In genomic region chr2:27540515-27540836, GRCm38 (mm10) we compare ENCODE assay signal across 8 mouse cellular contexts. TPM values are rescaled to one million over a fixed set of nuclear protein-coding genes. Genes with fewer than 3 reads are reported as not detected.
DNase-seq lines count a peak whose midpoint lies in the region; ATAC-seq and TF ChIP-seq lines count a peak whose summit lies in the region.

No protein-coding gene starts in this region.

- peaks cover 13% of the 10 kb centered on the region for H3K36me3 ChIP-seq in heart, embryonic 10.5 days
- H3K36me3 ChIP-seq in E14TG2a.4 (ENCODE audit: insufficient read depth, low read length): peaks cover 52% of the 10 kb centered on the region
- H3K36me3 ChIP-seq in forebrain, postnatal 0 days (ENCODE audit: insufficient read depth): peaks cover 8% of the 10 kb centered on the region
- H3K36me3 ChIP-seq in macrophage (ENCODE audit: inconsistent target): peaks cover 10% of the 10 kb centered on the region

- ATAC-seq in forebrain, postnatal 0 days: peak; percentile 2

- DNase-seq in heart, embryonic 10.5 days (ENCODE audit: low spot score): no peak
- DNase-seq in heart, adult 18-20 months: no peak
- DNase-seq in forebrain, postnatal 0 days: no peak
- DNase-seq in cerebellum, postnatal 36 days: no peak
- no peak for DNase-seq in left cerebral cortex, postnatal 4 days
- no peak for DNase-seq in kidney, adult 9 months

- peaks cover 12% of the 10 kb centered on the region; the same call in 1 of the 2 replicates for H3K4me1 ChIP-seq in heart, embryonic 10.5 days
- H3K4me1 ChIP-seq in E14TG2a.4 (replicated peaks; ENCODE audit: low read depth, low read length): peaks cover 71% of the 10 kb centered on the region
- H3K4me1 ChIP-seq in forebrain, postnatal 0 days (ENCODE audit: insufficient read depth): peaks cover 6% of the 10 kb centered on the region; the same call in 1 of the 2 replicates

- TF ChIP-seq CTCF in E14TG2a.4 (conservative IDR thresholded peaks at IDR 0.05; ENCODE audit: low read length): no peak
- TF ChIP-seq CTCF in forebrain, postnatal 0 days (IDR thresholded peaks at IDR 0.05; ENCODE audit: low read depth): no peak

- H3K4me3 ChIP-seq in heart, embryonic 10.5 days: peak overlapping the region; percentile 49
- H3K4me3 ChIP-seq in E14TG2a.4 (replicated peaks; ENCODE audit: low read length) (peak overlapping the region; percentile 78), macrophage (ENCODE audit: inconsistent target) (peak overlapping the region; percentile 39)
- H3K4me3 ChIP-seq in forebrain, postnatal 0 days (ENCODE audit: low read depth, low read length): peak overlapping the region; percentile 46

- H3K79me2 ChIP-seq in macrophage (ENCODE audit: inconsistent target): no peaks in the 10 kb centered on the region

- no peaks in the 10 kb centered on the region for H3K27me3 ChIP-seq in heart, embryonic 10.5 days (ENCODE audit: insufficient read depth, poor library complexity, severe bottlenecking)
- H3K27me3 ChIP-seq in E14TG2a.4 (ENCODE audit: insufficient read depth, low read length): no peaks in the 10 kb centered on the region
- no peaks in the 10 kb centered on the region for H3K27me3 ChIP-seq in forebrain, postnatal 0 days (ENCODE audit: insufficient read depth, low read length)

- peak overlapping the region; percentile 92 for H3K27ac ChIP-seq in heart, embryonic 10.5 days
- H3K27ac ChIP-seq in forebrain, postnatal 0 days (ENCODE audit: low read depth, low read length): peak overlapping the region; percentile 91
- peak overlapping the region; percentile 94 for H3K27ac ChIP-seq in macrophage

- H3K4me2 ChIP-seq in forebrain, postnatal 0 days (ENCODE audit: low read depth): peak overlapping the region; percentile 56

- peak overlapping the region; percentile 63 for H3K9ac ChIP-seq in forebrain, postnatal 0 days

- 32% methylated on average over 10 of the region's 10 CpGs for WGBS in heart, embryonic 10.5 days
- WGBS in forebrain, postnatal 0 days: 25% methylated on average over 10 of the region's 10 CpGs
- WGBS in macrophage (ENCODE audit: missing documents): 22% methylated on average over 10 of the region's 10 CpGs

- no peaks in the 10 kb centered on the region for H3K9me3 ChIP-seq in heart, embryonic 10.5 days
- H3K9me3 ChIP-seq in E14TG2a.4 (ENCODE audit: low read length): no peaks in the 10 kb centered on the region
- no peaks in the 10 kb centered on the region for H3K9me3 ChIP-seq in forebrain, postnatal 0 days (ENCODE audit: low read length)

- intact Hi-C loops in left cerebral cortex, postnatal 4 days (cut with DNase I): loop anchor here (10.0 kb wide), 1 partner anchor 904 kb away; the partner anchor contains the start of gene Ppp1r26

RNA-seq across cellular contexts. Expression of gene Wdr5, which starts 25.5 kb away (rescaled TPM):
- 44.3 and 57.8 TPM in 2 replicates for polyA plus RNA-seq in heart, embryonic 10.5 days (2016; fragmentation: Nextera tagmentation; extraction: Ambion mirVana)
- 10 to 100 TPM; 23.5 to 26.5 TPM for total RNA-seq in heart, adult 18-20 months (2021)
- 49.4 and 53.6 TPM in 2 replicates for total RNA-seq in forebrain, postnatal 0 days (2014; rRNA removed)
- polyA plus RNA-seq in forebrain, postnatal 0 days (2015; fragmentation: Nextera tagmentation; extraction: Ambion mirVana): 28.9 and 35.0 TPM in 2 replicates
- 100 to 1,000 TPM in 1 of 26 experiments, 10 to 100 TPM in 25; 22.4 to 107 (median 44.5) TPM for total RNA-seq in macrophage (2018; cell fraction: chromatin; rRNA removed)
- 10 to 100 TPM; 18.3 to 34.1 (median 24.5) TPM for total RNA-seq in macrophage (2018; cell fraction: cytosol; rRNA removed)
- 10 to 100 TPM; 18.5 to 73.6 (median 27.9) TPM for total RNA-seq in macrophage (2018; cell fraction: nucleus; rRNA removed)
- 23.8 to 53.3 TPM (median 24.9 TPM) in 3 replicates for polyA plus RNA-seq in macrophage (2018)
- 10 to 100 TPM; 52.5 to 52.8 TPM for total RNA-seq in left cerebral cortex, postnatal 4 days (2021)

RNA-seq across cellular contexts. Expression of gene Brd3, which starts 33.0 kb away (rescaled TPM):
- 90.5 and 135 TPM in 2 replicates for polyA plus RNA-seq in heart, embryonic 10.5 days (2016; fragmentation: Nextera tagmentation; extraction: Ambion mirVana)
- 10 to 100 TPM; 25.9 TPM for total RNA-seq in heart, adult 18-20 months (2021)
- 40.4 and 58.5 TPM in 2 replicates for total RNA-seq in forebrain, postnatal 0 days (2014; rRNA removed)
- 119 and 135 TPM in 2 replicates for polyA plus RNA-seq in forebrain, postnatal 0 days (2015; fragmentation: Nextera tagmentation; extraction: Ambion mirVana)
- 10 to 100 TPM in 24 of 26 experiments, 1 to 10 TPM in 2; 8.6 to 56.8 (median 32.7) TPM for total RNA-seq in macrophage (2018; cell fraction: chromatin; rRNA removed)
- total RNA-seq in macrophage (2018; cell fraction: cytosol; rRNA removed): 10 to 100 TPM in 24 of 26 experiments, 1 to 10 TPM in 2; 9.5 to 20.9 (median 14.7) TPM
- total RNA-seq in macrophage (2018; cell fraction: nucleus; rRNA removed): 10 to 100 TPM in 24 of 26 experiments, 1 to 10 TPM in 2; 9.7 to 48.4 (median 15.8) TPM
- 15.0 to 33.6 TPM (median 15.3 TPM) in 3 replicates for polyA plus RNA-seq in macrophage (2018)
- 100 to 1,000 TPM; 119 to 123 TPM for total RNA-seq in left cerebral cortex, postnatal 4 days (2021)
